Mouse (Mus musculus): ENCODE results near the gene Smcr8. TPM values are rescaled to one million over a fixed set of nuclear protein-coding genes. Genes with fewer than 3 reads are reported as not detected.
"Not testable (repeated sequence)": the region's sequence is repeated elsewhere in the genome, so short reads cannot be mapped to it uniquely, and the experiment has no call there.

Smcr8 gene
- polyA plus RNA-seq, 1 experiment from 2014 or later: 5.3 TPM

- H3K27me3 ChIP-seq: no peaks in the 10 kb centered on the region
- H3K4me2 ChIP-seq: no peak overlapping the region
- H3K9ac ChIP-seq: no peak overlapping the region
- H3K27ac ChIP-seq: no peak overlapping the region
- H3K36me3 ChIP-seq: peaks cover 76% of the 10 kb centered on the region
- no peaks in the 10 kb centered on the region for H3K9me3 ChIP-seq
- no peak overlapping the region for H3K4me3 ChIP-seq
- no peak for ATAC-seq (ENCODE audit: borderline replicate concordance, extremely low read depth, low FRiP score, low TSS enrichment)
- no peaks in the 10 kb centered on the region for H3K4me1 ChIP-seq
- WGBS: 67% methylated on average over 1 of the region's 1 CpGs
Observed at GRCm38 (mm10) chr11:60787595-60787994, 10.3 kb downstream of the Smcr8 start.

GRCm38 (mm10) chr11:60790472-60790871 lies 13.1 kb downstream of the Smcr8 start:
- 74% methylated on average over 2 of the region's 2 CpGs for WGBS
- H3K4me2 ChIP-seq: no peak overlapping the region
- H3K27ac ChIP-seq: no peak overlapping the region
- no peak overlapping the region for H3K9ac ChIP-seq
- H3K4me3 ChIP-seq: no peak overlapping the region
- no peaks in the 10 kb centered on the region for H3K27me3 ChIP-seq
- ATAC-seq (ENCODE audit: borderline replicate concordance, extremely low read depth, low FRiP score, low TSS enrichment): no peak
- H3K36me3 ChIP-seq: peaks cover 71% of the 10 kb centered on the region
- H3K4me1 ChIP-seq: no peaks in the 10 kb centered on the region
- no peaks in the 10 kb centered on the region for H3K9me3 ChIP-seq

GRCm38 (mm10) chr11:60796342-60796741 lies 19.0 kb downstream of the Smcr8 start:
- Histone ChIP-seq H3K9me3 (no peaks in the 10 kb centered on the region), H3K27me3 (no peaks in the 10 kb centered on the region), H3K27ac (no peak overlapping the region), H3K4me2 (no peak overlapping the region), H3K4me1 (no peaks in the 10 kb centered on the region), H3K4me3 (no peak overlapping the region), H3K9ac (no peak overlapping the region), H3K36me3 (peaks cover 55% of the 10 kb centered on the region)
- no peak for ATAC-seq (ENCODE audit: borderline replicate concordance, extremely low read depth, low FRiP score, low TSS enrichment)
- 85% methylated on average over 11 of the region's 11 CpGs for WGBS

DNA sequence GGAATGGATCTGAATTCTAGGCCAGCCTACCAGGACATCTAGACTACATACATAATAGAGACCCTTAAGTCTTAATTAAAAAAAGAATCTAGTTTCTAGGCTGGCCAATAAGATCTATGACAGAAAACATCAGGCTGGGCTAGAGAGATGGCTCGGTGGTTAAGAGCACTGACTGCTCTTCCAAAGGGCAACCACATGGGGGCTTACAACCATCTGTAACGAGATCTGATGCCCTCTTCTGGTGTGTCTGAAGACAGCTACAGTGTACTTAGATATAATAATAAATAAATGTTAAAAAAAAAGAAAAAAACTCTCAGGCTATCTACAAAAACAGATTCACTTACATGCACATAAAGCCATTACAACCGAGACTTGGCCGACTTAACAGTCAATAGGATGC lies 22.7 kb downstream of the Smcr8 start:
- no peak overlapping the region for H3K9ac ChIP-seq
- 83% methylated on average over 4 of the region's 4 CpGs for WGBS
- H3K36me3 ChIP-seq: peaks cover 34% of the 10 kb centered on the region
- H3K4me1 ChIP-seq: no peaks in the 10 kb centered on the region
- no peak overlapping the region for H3K27ac ChIP-seq
- ATAC-seq (ENCODE audit: borderline replicate concordance, extremely low read depth, low FRiP score, low TSS enrichment): no peak
- H3K27me3 ChIP-seq: no peaks in the 10 kb centered on the region
- no peaks in the 10 kb centered on the region for H3K9me3 ChIP-seq
- H3K4me2 ChIP-seq: no peak overlapping the region
- no peak overlapping the region for H3K4me3 ChIP-seq

- no peak overlapping the region for H3K9ac ChIP-seq
- no peaks in the 10 kb centered on the region for H3K4me1 ChIP-seq
- no peak for ATAC-seq (ENCODE audit: borderline replicate concordance, extremely low read depth, low FRiP score, low TSS enrichment)
- peaks cover 30% of the 10 kb centered on the region for H3K36me3 ChIP-seq
- no peak overlapping the region for H3K4me2 ChIP-seq
- H3K4me3 ChIP-seq: no peak overlapping the region
- H3K27me3 ChIP-seq: no peaks in the 10 kb centered on the region
- WGBS: 83% methylated on average over 1 of the region's 1 CpGs
- no peaks in the 10 kb centered on the region for H3K9me3 ChIP-seq
- H3K27ac ChIP-seq: no peak overlapping the region
Observed at GRCm38 (mm10) chr11:60800892-60801291, 23.6 kb downstream of the Smcr8 start.

GRCm38 (mm10) chr11:60808286-60809070 lies 31.2 kb downstream of the Smcr8 start:
- H3K27ac ChIP-seq: peak overlapping the region; percentile 47
- H3K4me3 ChIP-seq: no peak overlapping the region
- H3K27me3 ChIP-seq: no peaks in the 10 kb centered on the region
- H3K9me3 ChIP-seq: no peaks in the 10 kb centered on the region
- H3K4me1 ChIP-seq: peaks cover 32% of the 10 kb centered on the region
- no peak for ATAC-seq (ENCODE audit: borderline replicate concordance, extremely low read depth, low FRiP score, low TSS enrichment)
- H3K4me2 ChIP-seq: peak overlapping the region; percentile 24
- H3K36me3 ChIP-seq: no peaks in the 10 kb centered on the region; the same call in 1 of the 2 replicates
- WGBS: 40% methylated on average over 4 of the region's 4 CpGs
- H3K9ac ChIP-seq: 0 out of 2 replicates have a peak overlapping the region, but pooled peaks have one; percentile 2

DNA sequence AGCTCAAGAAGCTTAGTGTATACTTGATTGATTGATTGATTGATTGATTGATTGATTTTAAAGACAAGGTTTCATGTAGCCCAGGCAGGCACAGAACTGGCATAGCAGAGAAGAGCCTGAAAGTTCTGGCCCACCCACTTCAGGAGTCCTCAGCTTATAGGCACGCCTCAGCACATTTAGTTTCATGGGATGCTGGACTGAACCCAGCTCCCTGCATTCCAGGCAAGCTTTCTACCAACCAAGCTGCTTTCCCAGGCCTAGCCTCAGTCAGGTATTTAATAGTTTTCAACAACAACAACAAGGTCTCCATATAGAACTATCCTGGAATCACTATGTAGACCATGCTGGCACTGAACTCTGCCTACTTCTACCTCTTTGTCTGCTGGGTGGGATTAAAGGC lies 32.2 kb downstream of the Smcr8 start:
- Histone ChIP-seq H3K36me3 (no peaks in the 10 kb centered on the region), H3K27me3 (no peaks in the 10 kb centered on the region), H3K9me3 (no peaks in the 10 kb centered on the region), H3K9ac (0 out of 2 replicates have a peak overlapping the region, but pooled peaks have one; percentile 20), H3K27ac (0 out of 2 replicates have a peak overlapping the region, but pooled peaks have one; percentile 56), H3K4me3 (peak overlapping the region; percentile 54), H3K4me2 (peak overlapping the region; percentile 91), H3K4me1 (peaks cover 32% of the 10 kb centered on the region)
- 30% methylated on average over 1 of the region's 1 CpGs for WGBS
- ATAC-seq (ENCODE audit: borderline replicate concordance, extremely low read depth, low FRiP score, low TSS enrichment): no peak

GRCm38 (mm10) chr11:60810046-60810965 lies 33.0 kb downstream of the Smcr8 start:
- Histone ChIP-seq H3K27ac (peak overlapping the region; percentile 56), H3K4me3 (peak overlapping the region; percentile 54), H3K9ac (peak overlapping the region; percentile 46), H3K9me3 (no peaks in the 10 kb centered on the region), H3K4me1 (peaks cover 32% of the 10 kb centered on the region), H3K4me2 (peak overlapping the region; percentile 91), H3K36me3 (no peaks in the 10 kb centered on the region), H3K27me3 (no peaks in the 10 kb centered on the region)
- 8% methylated on average over 14 of the region's 14 CpGs for WGBS
- no peak for ATAC-seq (ENCODE audit: borderline replicate concordance, extremely low read depth, low FRiP score, low TSS enrichment)

GRCm38 (mm10) chr11:60811054-60811460 lies 33.7 kb downstream of the Smcr8 start:
- peaks cover 32% of the 10 kb centered on the region for H3K4me1 ChIP-seq
- H3K4me3 ChIP-seq: peak overlapping the region; percentile 54
- H3K9ac ChIP-seq: peak overlapping the region; percentile 46
- ATAC-seq (ENCODE audit: borderline replicate concordance, extremely low read depth, low FRiP score, low TSS enrichment): peak; percentile 99
- H3K9me3 ChIP-seq: no peaks in the 10 kb centered on the region
- peak overlapping the region; percentile 56; the same call in 1 of the 2 replicates for H3K27ac ChIP-seq
- no peaks in the 10 kb centered on the region for H3K36me3 ChIP-seq
- WGBS: under 1% methylated on average over 29 of the region's 29 CpGs
- H3K27me3 ChIP-seq: no peaks in the 10 kb centered on the region
- H3K4me2 ChIP-seq: peak overlapping the region; percentile 91

- H3K9ac ChIP-seq: peak within 1 kb of the TSS; percentile 46
- H3K4me3 ChIP-seq: peak within 1 kb of the TSS; percentile 54
- H3K9me3 ChIP-seq; H3K27me3 ChIP-seq; H3K36me3 ChIP-seq; ATAC-seq (ENCODE audit: borderline replicate concordance, extremely low read depth, low FRiP score, low TSS enrichment): not testable (repeated sequence)
- H3K4me2 ChIP-seq: peak within 1 kb of the TSS; percentile 91
- 23% methylated on average over 6 of the region's 6 CpGs for WGBS
- H3K27ac ChIP-seq: peak within 1 kb of the TSS; percentile 56
- peaks cover 32% of the 10 kb centered on the region for H3K4me1 ChIP-seq
Observed at GRCm38 (mm10) chr11:60811618-60812017, 34.3 kb downstream of the Smcr8 start, which contains the start of gene Shmt1. Shmt1 (minus strand) TSS chr11:60811718.

DNA sequence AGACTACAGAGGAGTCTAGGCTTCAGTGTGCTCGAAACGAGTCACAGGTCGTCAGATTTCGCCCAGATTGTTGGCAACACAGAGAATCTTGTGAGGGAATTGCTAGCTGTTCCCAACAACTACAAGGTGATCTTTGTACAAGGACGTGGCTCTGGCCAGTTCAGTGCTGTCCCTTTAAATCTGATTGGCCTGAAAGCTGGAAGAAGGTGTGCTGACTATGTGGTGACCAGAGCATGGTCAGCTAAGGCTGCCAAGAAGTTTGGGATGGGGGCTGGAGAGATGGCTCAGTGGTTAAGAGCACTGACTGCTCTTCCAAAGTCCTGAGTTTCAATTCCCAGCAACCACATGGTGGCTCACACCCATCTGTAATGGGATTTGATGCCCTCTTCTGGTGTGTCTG lies 39.1 kb downstream of the Smcr8 start:
- no peaks in the 10 kb centered on the region for H3K27me3 ChIP-seq
- no peak for ATAC-seq (ENCODE audit: borderline replicate concordance, extremely low read depth, low FRiP score, low TSS enrichment)
- no peak overlapping the region for H3K9ac ChIP-seq
- H3K9me3 ChIP-seq: no peaks in the 10 kb centered on the region
- no peak overlapping the region for H3K4me2 ChIP-seq
- H3K36me3 ChIP-seq: no peaks in the 10 kb centered on the region
- 62% methylated on average over 5 of the region's 5 CpGs for WGBS
- no peak overlapping the region for H3K4me3 ChIP-seq
- no peaks in the 10 kb centered on the region for H3K4me1 ChIP-seq
- no peak overlapping the region for H3K27ac ChIP-seq

All from lung, embryonic 15.5 days (tissue).